Mouse (Mus musculus) embryo, embryonic 11.5 days (tissue): ENCODE results near the gene Cdkl5.
A peak's percentile ranks its signal among the peaks of the same experiment; 100 is the strongest.

Source experiments
- DNase-seq: peaks from one replicate; pipeline ENCODE4 v3.0.0-alpha.2; 2012; ENCODE audit warnings: low read depth, low spot score

Gene Cdkl5

GRCm38 (mm10) chrX:160994543-160995121 is at the start of gene Cdkl5:
TSS of gene Cdkl5 (minus strand) at chrX:160994704.
- DNase-seq, result peak; percentile 89

GRCm38 (mm10) chrX:161033235-161033803 is 38.8 kb upstream of the Cdkl5 start:
- DNase-seq, result peak; percentile 30

DNA sequence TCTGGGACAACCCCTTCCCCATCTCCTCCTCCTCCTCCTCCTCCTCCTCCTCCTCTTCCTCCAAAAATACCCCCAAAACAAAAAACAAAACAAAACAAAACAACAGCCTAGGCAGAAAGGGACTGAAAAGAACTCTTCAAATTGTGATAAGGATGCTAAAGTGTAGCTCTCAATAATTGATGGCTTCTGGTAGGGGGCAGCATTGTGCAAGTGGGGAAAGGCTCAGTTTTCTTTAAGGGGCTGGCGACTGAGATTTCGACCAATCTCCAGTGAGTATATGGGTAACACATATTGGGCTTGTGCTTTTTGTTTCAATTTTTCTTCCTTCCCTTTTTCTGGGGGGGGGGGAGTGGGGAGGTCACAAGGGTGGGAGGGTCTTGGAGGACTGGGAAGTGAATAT is 37.9 kb upstream of the Cdkl5 start:
- no peak for DNase-seq

DNA sequence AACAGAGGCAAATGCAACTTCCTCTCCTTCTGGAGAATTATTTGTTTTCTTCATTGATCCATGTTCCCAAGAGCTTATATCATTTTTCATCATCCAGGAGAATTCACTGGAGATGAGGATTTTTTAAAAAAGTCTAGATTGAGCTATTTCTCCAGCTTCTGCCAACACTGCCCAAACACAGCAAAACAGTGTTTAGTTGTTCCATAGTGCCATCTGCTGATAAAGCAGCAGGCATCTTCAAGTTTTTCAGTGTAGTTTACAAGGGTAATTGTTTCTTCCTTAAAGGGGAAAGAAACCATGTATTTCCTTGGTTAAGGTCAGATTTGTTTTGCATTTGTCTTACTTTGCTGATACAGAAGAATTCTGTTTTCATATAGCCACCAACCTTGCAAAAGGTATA is 35.7 kb upstream of the Cdkl5 start:
- DNase-seq, result no peak

GRCm38 (mm10) chrX:161024475-161024874 is 30.0 kb upstream of the Cdkl5 start:
- DNase-seq, result no peak

GRCm38 (mm10) chrX:161021548-161021947 is 27.0 kb upstream of the Cdkl5 start:
- no peak for DNase-seq

DNA sequence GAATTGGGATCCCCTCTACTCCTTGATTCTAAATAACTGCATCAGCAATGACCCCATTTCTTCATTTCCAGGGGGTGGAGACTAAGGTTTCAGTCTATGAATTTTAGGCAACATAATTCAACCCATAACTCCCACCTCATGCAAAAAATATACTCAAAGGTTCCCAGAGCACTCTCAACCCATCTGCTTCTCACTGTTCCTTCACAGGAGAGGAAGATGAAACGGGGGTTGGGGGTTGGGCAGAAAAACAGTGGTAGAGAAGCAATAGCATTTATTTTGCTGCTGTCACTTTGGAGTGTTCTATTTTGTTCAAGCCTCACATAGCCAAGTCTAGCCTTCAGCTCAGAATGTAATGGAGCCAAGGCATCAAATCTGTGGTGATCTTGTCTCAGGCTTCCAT is 23.7 kb upstream of the Cdkl5 start:
- no peak for DNase-seq

- DNase-seq, result no peak
These were observed 11.8 kb upstream of the Cdkl5 start for GRCm38 (mm10) chrX:161006272-161006671.

GRCm38 (mm10) chrX:160996051-160996450 is 1.5 kb upstream of the Cdkl5 start:
- no peak for DNase-seq

DNA sequence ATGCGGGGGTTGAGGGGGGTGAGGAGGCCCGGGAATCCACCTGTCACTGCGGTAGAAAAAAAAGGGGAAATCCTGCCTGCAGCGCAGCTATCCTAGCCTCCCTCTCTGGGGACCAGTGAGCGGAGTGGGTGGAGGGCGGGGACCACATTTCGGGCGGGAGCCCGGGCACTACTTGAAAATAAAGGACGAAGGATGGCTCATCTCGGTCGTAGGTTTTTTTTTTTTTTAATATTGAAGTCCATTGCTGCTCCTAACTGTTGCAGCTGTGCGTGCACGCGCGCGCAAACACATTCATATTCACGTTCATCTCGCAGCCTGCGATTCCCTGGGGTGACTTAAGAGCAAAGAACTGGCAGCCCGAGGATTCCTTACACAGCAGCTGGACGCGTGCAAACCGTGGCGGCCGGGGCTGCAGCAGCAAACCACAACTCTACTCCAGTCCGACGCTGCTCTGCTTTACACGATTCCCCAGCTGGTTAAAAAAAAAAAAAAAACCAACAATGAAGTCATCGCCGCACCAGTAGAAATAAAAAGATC is 695 bp upstream of the Cdkl5 start:
- peak; percentile 29 for DNase-seq

GRCm38 (mm10) chrX:160993749-160994539 is 560 bp downstream of the Cdkl5 start:
- no peak for DNase-seq

DNA sequence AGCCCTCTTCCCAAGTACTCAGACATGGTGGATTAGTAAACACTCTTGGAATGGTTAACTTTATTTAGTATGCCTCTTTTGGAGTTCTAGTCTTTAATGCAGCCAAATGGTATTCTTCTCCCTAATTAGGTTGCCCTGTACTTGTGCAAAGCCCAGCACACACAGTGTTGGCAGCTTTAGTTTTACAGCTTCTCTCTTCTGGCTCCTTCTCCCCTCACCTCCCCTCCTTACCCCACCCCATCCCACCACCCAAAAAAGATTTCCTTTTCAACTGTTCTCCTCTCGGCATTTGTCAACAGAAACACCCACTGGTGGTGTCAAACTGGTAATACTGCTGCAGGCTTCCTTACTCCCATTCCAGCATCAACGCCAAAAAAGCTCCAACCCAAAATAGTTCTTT is 1.8 kb downstream of the Cdkl5 start:
- no peak for DNase-seq

GRCm38 (mm10) chrX:160990276-160990675 is 4.2 kb downstream of the Cdkl5 start:
- DNase-seq, result no peak

GRCm38 (mm10) chrX:160977919-160978318 is 16.6 kb downstream of the Cdkl5 start:
- DNase-seq, result no peak

GRCm38 (mm10) chrX:160971991-160972545 is 22.4 kb downstream of the Cdkl5 start:
- DNase-seq, result no peak

DNA sequence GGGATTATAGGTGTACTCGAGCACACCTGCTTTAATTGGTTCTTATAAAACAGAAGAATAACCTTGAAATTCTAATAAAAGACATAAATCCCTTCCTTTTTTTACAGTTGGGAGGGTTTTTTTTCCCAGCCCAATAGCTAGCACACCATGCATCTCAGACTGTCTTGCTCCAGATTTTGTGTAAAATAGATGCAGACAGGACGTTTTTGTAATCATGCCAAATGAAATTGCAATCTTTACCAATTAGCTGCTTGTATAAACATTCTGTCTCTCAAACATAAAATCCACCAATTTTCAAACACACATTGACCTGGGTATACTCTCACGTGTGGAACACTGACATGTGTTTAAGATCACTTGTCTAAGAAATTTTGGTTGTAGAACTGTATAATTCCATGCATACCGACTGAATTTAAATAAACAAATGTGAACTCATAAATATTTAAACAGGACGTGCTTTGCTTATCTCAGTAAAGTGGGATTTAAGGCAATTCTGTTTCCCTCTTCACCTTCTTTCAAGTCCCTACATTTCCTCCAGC is 35.8 kb downstream of the Cdkl5 start:
- DNase-seq, result no peak

- no peak for DNase-seq
These were observed 44.9 kb downstream of the Cdkl5 start for GRCm38 (mm10) chrX:160949583-160949982.

DNA sequence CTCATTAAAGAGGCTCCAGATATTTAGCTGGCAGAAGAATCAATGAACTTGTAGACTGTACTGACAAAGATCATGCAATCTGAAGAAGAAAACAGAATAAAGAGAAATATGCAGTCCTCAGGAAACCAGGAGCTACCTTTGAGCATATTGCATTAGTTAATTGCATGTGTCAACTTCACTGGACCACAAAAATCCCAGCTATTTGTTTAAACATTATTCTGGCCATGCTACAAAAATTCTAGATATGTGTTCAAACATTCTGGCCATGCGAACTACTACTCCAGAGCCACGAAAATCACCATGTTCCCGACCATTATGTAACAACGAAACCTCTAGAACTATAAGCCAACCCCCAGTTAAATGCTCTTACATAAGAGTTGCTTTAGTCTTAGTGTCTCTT is 49.8 kb downstream of the Cdkl5 start:
- DNase-seq, result no peak

GRCm38 (mm10) chrX:160935541-160935940 is 59.0 kb downstream of the Cdkl5 start:
- DNase-seq, result no peak

DNA sequence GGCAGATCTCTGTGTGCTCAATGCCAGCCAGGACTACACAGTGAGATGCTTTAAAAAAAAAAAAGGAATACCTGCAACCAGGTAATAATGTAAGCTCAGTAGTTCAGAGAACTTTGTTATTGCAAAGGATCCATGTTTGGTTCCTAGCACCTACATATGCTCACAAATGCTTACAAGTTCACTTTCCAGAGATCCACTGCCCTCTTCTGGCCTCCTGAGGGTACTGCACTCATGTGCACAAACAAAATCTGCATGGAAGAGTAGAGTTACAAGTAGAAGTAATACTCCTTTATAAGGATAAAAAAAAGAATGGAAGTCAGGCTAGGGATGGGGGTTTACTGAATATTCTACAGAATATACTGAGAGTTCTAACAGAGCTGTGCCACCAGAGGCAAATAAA is 63.8 kb downstream of the Cdkl5 start:
- no peak for DNase-seq

- no peak for DNase-seq
These were observed 65.6 kb downstream of the Cdkl5 start for GRCm38 (mm10) chrX:160928870-160929269.

DNA sequence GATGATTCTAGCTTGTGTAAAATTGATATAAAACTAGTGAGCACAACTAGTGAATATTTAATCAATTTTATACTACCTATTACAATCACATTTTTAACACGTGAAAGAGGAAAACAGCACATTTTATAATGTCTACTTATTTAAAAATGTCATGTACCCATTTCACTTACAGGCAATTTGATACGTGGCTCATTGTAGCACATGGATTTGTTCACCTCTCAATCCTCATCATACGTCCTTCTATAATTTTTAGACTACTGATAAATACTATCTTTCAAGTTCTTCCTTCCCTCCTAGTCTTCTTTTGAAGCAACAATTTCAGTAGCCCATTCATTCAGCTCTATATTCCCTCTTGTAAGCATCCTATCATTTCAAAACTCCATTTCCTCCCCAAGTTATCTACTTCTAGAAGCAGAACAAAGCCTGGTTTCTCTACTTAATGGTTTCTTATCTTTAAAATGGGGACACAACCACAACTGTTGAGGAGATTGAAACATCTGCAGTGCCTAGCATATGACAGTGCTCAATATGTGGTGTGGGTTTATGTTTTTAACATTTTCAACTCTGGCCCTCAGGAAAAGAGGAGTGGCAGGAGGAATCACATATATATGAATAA is 75.4 kb downstream of the Cdkl5 start:
- DNase-seq, result no peak
